Mouse (Mus musculus): ENCODE data around the gene Rtn4rl2.

GRCm38 (mm10) chr2:84880590-84880989 is 5.9 kb downstream of the Rtn4rl2 start:
- TF ChIP-seq POLR2A (IDR thresholded peaks at IDR 0.05; ENCODE audit: low read depth, low read length) (no peak), CTCF (IDR thresholded peaks at IDR 0.05; ENCODE audit: extremely low read depth, insufficient read length, insufficient replicate concordance, low read depth, low read length) (no peak)

Measured in small intestine, adult 2 months (tissue).